Mouse (Mus musculus): Measurements from ENCODE around the gene 4930469K13Rik. TPM values are rescaled to one million over a fixed set of nuclear protein-coding genes. Genes with fewer than 3 reads are reported as not detected.
A peak's percentile ranks its signal among the peaks of the same experiment; 100 is the strongest.

The 4930469K13Rik gene
- polyA plus RNA-seq, 1 experiment from 2014 or later, result not detected

GRCm38 (mm10) chr11:33980146-33980545 lies 118.2 kb downstream of the 4930469K13Rik start:
- peaks cover 26% of the 10 kb centered on the region for H3K27me3 ChIP-seq
- no peak for ATAC-seq
- in situ Hi-C loops (cut with MboI; ENCODE audit: low pct_unique_long_range_greater_than_20kb), result no loop called here
- DNase-seq (ENCODE audit: low read depth, low spot score), result no peak
- CTCF ChIA-PET, result interaction anchor here (0.9 kb wide), 1 partner anchor 12 kb away, joined by 3 read pairs; no protein-coding TSS in a partner anchor
- POLR2A ChIA-PET, result no interaction called here
- TF ChIP-seq CTCF (IDR thresholded peaks at IDR 0.05), result no peak

- ChIA-PET POLR2A (no interaction called here), CTCF (no interaction called here)
- peaks cover 26% of the 10 kb centered on the region for H3K27me3 ChIP-seq
- TF ChIP-seq CTCF (IDR thresholded peaks at IDR 0.05), result no peak
- in situ Hi-C loops (cut with MboI; ENCODE audit: low pct_unique_long_range_greater_than_20kb), result no loop called here
- no peak for ATAC-seq
- no peak for DNase-seq (ENCODE audit: low read depth, low spot score)
Observed at GRCm38 (mm10) chr11:33975121-33975520, 123.2 kb downstream of the 4930469K13Rik start.

- no peak for DNase-seq (ENCODE audit: low read depth, low spot score)
- TF ChIP-seq CTCF (IDR thresholded peaks at IDR 0.05), result no peak
- ATAC-seq, result no peak
- in situ Hi-C loops (cut with MboI; ENCODE audit: low pct_unique_long_range_greater_than_20kb), result loop anchor here (25.0 kb wide), 1 partner anchor 238 kb away; the partner anchor contains the start of gene Foxi1
- ChIA-PET POLR2A (no interaction called here), CTCF (no interaction called here)
- H3K27me3 ChIP-seq, result peaks cover 22% of the 10 kb centered on the region
Observed at GRCm38 (mm10) chr11:33974341-33975040, 123.9 kb downstream of the 4930469K13Rik start.

GRCm38 (mm10) chr11:33972114-33972513 lies 126.2 kb downstream of the 4930469K13Rik start:
- ATAC-seq, result no peak
- CTCF ChIA-PET, result no interaction called here
- no peak for DNase-seq (ENCODE audit: low read depth, low spot score)
- no peak for TF ChIP-seq CTCF (IDR thresholded peaks at IDR 0.05)
- peaks cover 14% of the 10 kb centered on the region for H3K27me3 ChIP-seq
- in situ Hi-C loops (cut with MboI; ENCODE audit: low pct_unique_long_range_greater_than_20kb), result loop anchor here (25.0 kb wide), 1 partner anchor 240 kb away; the partner anchor contains the start of gene Foxi1
- POLR2A ChIA-PET, result no interaction called here

- H3K27me3 ChIP-seq, result peaks cover 4% of the 10 kb centered on the region
- ChIA-PET POLR2A (no interaction called here), CTCF (interaction anchor here (1.4 kb wide), 1 partner anchor 34 kb away, joined by 3 read pairs; no protein-coding TSS in a partner anchor)
- in situ Hi-C loops (cut with MboI; ENCODE audit: low pct_unique_long_range_greater_than_20kb), result loop anchor here (25.0 kb wide), 1 partner anchor 243 kb away; the partner anchor contains the start of gene Foxi1
- no peak for TF ChIP-seq CTCF (IDR thresholded peaks at IDR 0.05)
- ATAC-seq, result no peak
- DNase-seq (ENCODE audit: low read depth, low spot score), result no peak
Observed at GRCm38 (mm10) chr11:33969199-33969598, 129.2 kb downstream of the 4930469K13Rik start.

GRCm38 (mm10) chr11:33967708-33968107 lies 130.6 kb downstream of the 4930469K13Rik start:
- H3K27me3 ChIP-seq, result peaks cover 7% of the 10 kb centered on the region
- DNase-seq (ENCODE audit: low read depth, low spot score) (no peak), ATAC-seq (no peak)
- TF ChIP-seq CTCF (IDR thresholded peaks at IDR 0.05), result no peak
- in situ Hi-C loops (cut with MboI; ENCODE audit: low pct_unique_long_range_greater_than_20kb), result loop anchor here (25.0 kb wide), 1 partner anchor 245 kb away; the partner anchor contains the start of gene Foxi1
- CTCF ChIA-PET, result interaction anchor here (1.1 kb wide), 1 partner anchor 12 kb away, joined by 3 read pairs; no protein-coding TSS in a partner anchor
- POLR2A ChIA-PET, result no interaction called here

GRCm38 (mm10) chr11:33965380-33965779 lies 133.0 kb downstream of the 4930469K13Rik start:
- in situ Hi-C loops (cut with MboI; ENCODE audit: low pct_unique_long_range_greater_than_20kb), result loop anchor here (25.0 kb wide), 1 partner anchor 247 kb away; the partner anchor contains the start of gene Foxi1
- DNase-seq (ENCODE audit: low read depth, low spot score) (no peak), ATAC-seq (no peak)
- ChIA-PET CTCF (no interaction called here), POLR2A (no interaction called here)
- H3K27me3 ChIP-seq, result peaks cover 7% of the 10 kb centered on the region
- TF ChIP-seq CTCF (IDR thresholded peaks at IDR 0.05), result no peak

GRCm38 (mm10) chr11:33962688-33963407 lies 135.5 kb downstream of the 4930469K13Rik start, which contains the start of gene Kcnmb1:
Kcnmb1 (plus strand) TSS chr11:33963013.
- ATAC-seq (no peak), DNase-seq (ENCODE audit: low read depth, low spot score) (no peak)
- ChIA-PET CTCF (no interaction called here), POLR2A (no interaction called here)
- TF ChIP-seq CTCF (IDR thresholded peaks at IDR 0.05), result no peak
- peaks cover 7% of the 10 kb centered on the region for H3K27me3 ChIP-seq
- in situ Hi-C loops (cut with MboI; ENCODE audit: low pct_unique_long_range_greater_than_20kb), result loop anchor here (25.0 kb wide), 1 partner anchor 249 kb away; the partner anchor contains the start of gene Foxi1

GRCm38 (mm10) chr11:33962178-33962577 lies 136.2 kb downstream of the 4930469K13Rik start:
- ChIA-PET POLR2A (no interaction called here), CTCF (no interaction called here)
- no peak for TF ChIP-seq CTCF (IDR thresholded peaks at IDR 0.05)
- in situ Hi-C loops (cut with MboI; ENCODE audit: low pct_unique_long_range_greater_than_20kb), result loop anchor here (25.0 kb wide), 1 partner anchor 250 kb away; the partner anchor contains the start of gene Foxi1
- peaks cover 9% of the 10 kb centered on the region for H3K27me3 ChIP-seq
- ATAC-seq (no peak), DNase-seq (ENCODE audit: low read depth, low spot score) (no peak)

GRCm38 (mm10) chr11:33958713-33959112 lies 139.6 kb downstream of the 4930469K13Rik start:
- peaks cover 38% of the 10 kb centered on the region for H3K27me3 ChIP-seq
- DNase-seq (ENCODE audit: low read depth, low spot score) (no peak), ATAC-seq (no peak)
- in situ Hi-C loops (cut with MboI; ENCODE audit: low pct_unique_long_range_greater_than_20kb), result loop anchor here (25.0 kb wide), 1 partner anchor 254 kb away; the partner anchor contains the start of gene Foxi1
- CTCF ChIA-PET, result interaction anchor here (1.0 kb wide), 1 partner anchor 47 kb away, joined by 3 read pairs; no protein-coding TSS in a partner anchor
- POLR2A ChIA-PET, result no interaction called here
- peak; percentile 63 for TF ChIP-seq CTCF (IDR thresholded peaks at IDR 0.05)

Measured in Patski (cell line).